Mouse (Mus musculus): ENCODE measurements at regions not wholly inside any gene's neighbourhood (a gene's known extent, or its start where the extent isn't known, plus 50 kb on each side); places are given as distances from the start of the nearest gene placed in this dataset.
A peak's percentile ranks its signal among the peaks of the same experiment; 100 is the strongest.

DNA sequence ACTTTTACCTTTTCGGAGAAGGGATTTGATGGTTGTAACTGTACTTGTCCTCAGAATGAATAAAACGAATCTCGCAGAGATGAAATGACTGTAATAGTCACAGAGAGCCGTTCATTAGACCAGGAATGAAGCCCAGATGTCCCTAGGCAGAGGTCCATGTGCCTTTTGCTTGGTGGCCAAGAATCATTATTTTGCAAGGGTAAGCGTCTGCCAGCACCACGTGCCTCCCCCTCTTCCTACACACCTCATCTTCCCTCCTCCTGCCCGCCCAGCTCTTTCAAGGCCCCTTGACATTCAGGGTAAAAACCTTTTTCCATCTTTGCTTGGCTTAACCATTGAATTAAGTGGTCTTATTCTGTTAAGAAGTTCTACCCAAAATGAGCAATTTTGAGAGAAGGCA lies 161.1 kb upstream of the Rad23b start:
- H3K27me3 ChIP-seq (replicated peaks; ENCODE audit: control insufficient read depth, insufficient read depth, low read length): no peaks in the 10 kb centered on the region
- H3K4me2 ChIP-seq (ENCODE audit: low read length): no peak overlapping the region
- no peaks in the 10 kb centered on the region for H3K9me3 ChIP-seq (ENCODE audit: control insufficient read depth, low read length)
- no peaks in the 10 kb centered on the region for H3K4me1 ChIP-seq (ENCODE audit: control insufficient read depth, insufficient read depth, low read depth, low read length)
- no peak for ATAC-seq
- H3K27ac ChIP-seq (ENCODE audit: low read depth, low read length): no peak overlapping the region
- H3K4me3 ChIP-seq (ENCODE audit: low read length): no peak overlapping the region
- no peak overlapping the region for H3K9ac ChIP-seq (ENCODE audit: low read depth, low read length)
- WGBS: 84% methylated on average over 7 of the region's 7 CpGs
- H3K36me3 ChIP-seq (ENCODE audit: control insufficient read depth, insufficient read depth, low read length): no peaks in the 10 kb centered on the region

DNA sequence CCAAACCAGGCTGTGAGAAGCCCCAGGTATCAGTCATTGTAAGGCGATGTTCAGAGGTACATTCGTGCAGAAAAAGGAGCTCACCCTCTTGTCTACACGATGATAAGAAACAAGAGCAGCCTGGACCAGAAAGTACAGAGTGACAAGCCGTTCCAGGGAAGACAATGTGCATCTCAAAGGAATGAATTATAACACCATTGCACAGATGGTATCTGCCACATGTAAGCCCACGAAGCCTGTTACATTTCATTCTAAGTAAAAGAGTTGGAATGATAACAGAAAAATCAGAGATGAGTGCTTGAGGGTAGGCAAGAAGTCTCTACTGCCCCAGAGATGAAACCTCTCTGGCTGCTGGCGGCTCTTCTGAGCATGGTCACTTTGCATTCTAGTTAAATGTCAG lies 159.3 kb upstream of the Rad23b start:
- H3K9ac ChIP-seq (ENCODE audit: low read depth, low read length): no peak overlapping the region
- no peak for ATAC-seq
- H3K36me3 ChIP-seq (ENCODE audit: control insufficient read depth, insufficient read depth, low read length): no peaks in the 10 kb centered on the region
- no peak overlapping the region for H3K27ac ChIP-seq (ENCODE audit: low read depth, low read length)
- no peaks in the 10 kb centered on the region for H3K9me3 ChIP-seq (ENCODE audit: control insufficient read depth, low read length)
- H3K27me3 ChIP-seq (replicated peaks; ENCODE audit: control insufficient read depth, insufficient read depth, low read length): no peaks in the 10 kb centered on the region
- H3K4me2 ChIP-seq (ENCODE audit: low read length): no peak overlapping the region
- 82% methylated on average over 6 of the region's 6 CpGs for WGBS
- no peak overlapping the region for H3K4me3 ChIP-seq (ENCODE audit: low read length)
- no peaks in the 10 kb centered on the region for H3K4me1 ChIP-seq (ENCODE audit: control insufficient read depth, insufficient read depth, low read depth, low read length)

DNA sequence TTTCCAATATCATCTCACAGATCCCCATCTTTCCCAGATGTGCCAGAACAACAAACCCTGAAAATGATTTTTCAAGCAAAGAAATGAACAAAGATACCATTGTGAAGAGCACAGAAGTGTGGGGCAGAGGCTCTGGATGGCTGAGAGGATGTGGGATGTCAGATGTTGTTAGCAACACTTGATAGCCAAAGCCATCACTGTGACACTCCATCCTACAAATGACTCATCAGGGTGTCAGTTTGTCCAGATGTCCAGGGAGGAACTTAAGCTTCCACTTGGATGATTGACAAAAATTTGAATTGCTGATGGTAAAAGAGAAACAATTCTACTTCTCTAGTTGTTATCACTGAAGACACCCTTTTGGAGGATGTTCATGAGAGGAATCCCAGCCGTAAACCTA lies 155.8 kb upstream of the Rad23b start:
- Histone ChIP-seq H3K36me3 (ENCODE audit: control insufficient read depth, insufficient read depth, low read length) (no peaks in the 10 kb centered on the region), H3K4me1 (ENCODE audit: control insufficient read depth, insufficient read depth, low read depth, low read length) (no peaks in the 10 kb centered on the region), H3K27me3 (replicated peaks; ENCODE audit: control insufficient read depth, insufficient read depth, low read length) (no peaks in the 10 kb centered on the region), H3K9ac (ENCODE audit: low read depth, low read length) (no peak overlapping the region), H3K4me3 (ENCODE audit: low read length) (no peak overlapping the region), H3K4me2 (ENCODE audit: low read length) (no peak overlapping the region), H3K9me3 (ENCODE audit: control insufficient read depth, low read length) (no peaks in the 10 kb centered on the region), H3K27ac (ENCODE audit: low read depth, low read length) (no peak overlapping the region)
- 98% methylated on average over 1 of the region's 1 CpGs for WGBS
- ATAC-seq: no peak

DNA sequence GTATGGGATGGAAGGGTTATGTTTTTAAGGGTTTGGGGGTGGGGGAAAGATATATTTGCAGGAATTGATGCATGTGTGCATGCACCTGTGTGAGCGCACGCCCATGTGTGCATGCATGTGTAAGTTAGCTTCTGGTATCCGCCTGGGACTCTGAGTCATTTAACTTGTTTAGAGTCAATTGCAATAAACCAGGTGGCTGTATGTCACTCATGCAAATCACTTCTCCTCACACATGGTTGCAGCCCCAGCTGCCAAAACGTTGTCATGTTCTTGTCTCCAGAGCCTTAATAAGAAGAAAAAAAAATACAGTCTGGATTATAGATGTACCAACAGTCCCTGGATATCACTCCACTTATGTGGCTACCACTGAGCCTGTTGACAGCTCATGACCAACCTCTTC lies 155.3 kb upstream of the Rad23b start:
- Histone ChIP-seq H3K9ac (ENCODE audit: low read depth, low read length) (no peak overlapping the region), H3K9me3 (ENCODE audit: control insufficient read depth, low read length) (no peaks in the 10 kb centered on the region), H3K27ac (ENCODE audit: low read depth, low read length) (no peak overlapping the region), H3K4me2 (ENCODE audit: low read length) (no peak overlapping the region), H3K4me1 (ENCODE audit: control insufficient read depth, insufficient read depth, low read depth, low read length) (no peaks in the 10 kb centered on the region), H3K4me3 (ENCODE audit: low read length) (no peak overlapping the region), H3K27me3 (replicated peaks; ENCODE audit: control insufficient read depth, insufficient read depth, low read length) (no peaks in the 10 kb centered on the region), H3K36me3 (ENCODE audit: control insufficient read depth, insufficient read depth, low read length) (no peaks in the 10 kb centered on the region)
- no peak for ATAC-seq
- WGBS: 77% methylated on average over 4 of the region's 4 CpGs

- Histone ChIP-seq H3K9ac (ENCODE audit: low read depth, low read length) (no peak overlapping the region), H3K36me3 (ENCODE audit: control insufficient read depth, insufficient read depth, low read length) (no peaks in the 10 kb centered on the region), H3K27me3 (replicated peaks; ENCODE audit: control insufficient read depth, insufficient read depth, low read length) (no peaks in the 10 kb centered on the region), H3K4me1 (ENCODE audit: control insufficient read depth, insufficient read depth, low read depth, low read length) (peaks cover 9% of the 10 kb centered on the region), H3K4me3 (ENCODE audit: low read length) (no peak overlapping the region), H3K9me3 (ENCODE audit: control insufficient read depth, low read length) (no peaks in the 10 kb centered on the region), H3K4me2 (ENCODE audit: low read length) (no peak overlapping the region), H3K27ac (ENCODE audit: low read depth, low read length) (no peak overlapping the region)
- WGBS: 45% methylated on average over 19 of the region's 20 CpGs
- ATAC-seq: no peak
Measured at GRCm38 (mm10) chr4:55203731-55204710, 145.8 kb upstream of the Rad23b start.

DNA sequence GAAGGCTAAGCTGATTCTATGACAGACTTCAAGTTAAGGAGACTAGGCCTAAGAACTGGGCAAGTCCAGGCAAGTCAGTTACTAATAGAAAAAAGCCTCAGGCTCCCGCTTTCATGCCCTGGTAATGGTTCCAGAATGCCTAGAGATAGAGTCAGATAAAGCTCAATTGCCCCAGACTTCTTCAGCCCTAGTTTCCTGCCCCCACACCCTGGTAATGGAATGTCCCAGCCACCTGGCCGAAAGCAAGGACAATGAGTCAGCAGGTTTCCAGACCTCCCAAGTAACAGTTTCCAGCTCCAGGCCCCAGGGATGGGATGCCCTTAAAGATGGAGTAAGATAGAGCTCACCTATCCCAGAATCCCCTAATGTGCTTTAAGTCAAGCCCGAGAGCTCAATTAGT lies 143.6 kb upstream of the Rad23b start:
- 90% methylated on average over 3 of the region's 3 CpGs for WGBS
- no peak overlapping the region for H3K4me2 ChIP-seq (ENCODE audit: low read length)
- ATAC-seq: no peak
- peaks cover 11% of the 10 kb centered on the region for H3K4me1 ChIP-seq (ENCODE audit: control insufficient read depth, insufficient read depth, low read depth, low read length)
- no peak overlapping the region for H3K4me3 ChIP-seq (ENCODE audit: low read length)
- H3K27me3 ChIP-seq (replicated peaks; ENCODE audit: control insufficient read depth, insufficient read depth, low read length): no peaks in the 10 kb centered on the region
- H3K27ac ChIP-seq (ENCODE audit: low read depth, low read length): no peak overlapping the region
- no peaks in the 10 kb centered on the region for H3K36me3 ChIP-seq (ENCODE audit: control insufficient read depth, insufficient read depth, low read length)
- no peaks in the 10 kb centered on the region for H3K9me3 ChIP-seq (ENCODE audit: control insufficient read depth, low read length)
- H3K9ac ChIP-seq (ENCODE audit: low read depth, low read length): no peak overlapping the region

- H3K9me3 ChIP-seq (ENCODE audit: control insufficient read depth, low read length): no peaks in the 10 kb centered on the region
- no peak for ATAC-seq
- H3K9ac ChIP-seq (ENCODE audit: low read depth, low read length): no peak overlapping the region
Measured at GRCm38 (mm10) chr4:55207749-55208385, 142.0 kb upstream of the Rad23b start.

GRCm38 (mm10) chr4:55208386-55209345 lies 141.2 kb upstream of the Rad23b start:
- Histone ChIP-seq H3K4me2 (ENCODE audit: low read length) (peak overlapping the region; percentile 30), H3K36me3 (ENCODE audit: control insufficient read depth, insufficient read depth, low read length) (no peaks in the 10 kb centered on the region), H3K9ac (ENCODE audit: low read depth, low read length) (no peak overlapping the region), H3K9me3 (ENCODE audit: control insufficient read depth, low read length) (no peaks in the 10 kb centered on the region), H3K27me3 (replicated peaks; ENCODE audit: control insufficient read depth, insufficient read depth, low read length) (no peaks in the 10 kb centered on the region), H3K27ac (ENCODE audit: low read depth, low read length) (no peak overlapping the region), H3K4me3 (ENCODE audit: low read length) (no peak overlapping the region), H3K4me1 (ENCODE audit: control insufficient read depth, insufficient read depth, low read depth, low read length) (peaks cover 11% of the 10 kb centered on the region)
- peak; percentile 56 for ATAC-seq
- WGBS: 10% methylated on average over 21 of the region's 21 CpGs

More at GRCm38 (mm10) chr4:55207749-55208385, 142.0 kb upstream of the Rad23b start:
- no peaks in the 10 kb centered on the region for H3K36me3 ChIP-seq (ENCODE audit: control insufficient read depth, insufficient read depth, low read length)
- H3K27ac ChIP-seq (ENCODE audit: low read depth, low read length): no peak overlapping the region
- WGBS: 34% methylated on average over 13 of the region's 13 CpGs
- no peak overlapping the region for H3K4me3 ChIP-seq (ENCODE audit: low read length)
- peaks cover 11% of the 10 kb centered on the region for H3K4me1 ChIP-seq (ENCODE audit: control insufficient read depth, insufficient read depth, low read depth, low read length)
- H3K27me3 ChIP-seq (replicated peaks; ENCODE audit: control insufficient read depth, insufficient read depth, low read length): no peaks in the 10 kb centered on the region
- H3K4me2 ChIP-seq (ENCODE audit: low read length): peak overlapping the region; percentile 30
